Mouse (Mus musculus) heart, postnatal 4 days (tissue): Measurements from ENCODE around the gene Lyrm7. TPM values are rescaled to one million over a fixed set of nuclear protein-coding genes. Genes with fewer than 3 reads are reported as not detected.
A peak's percentile ranks its signal among the peaks of the same experiment; 100 is the strongest.

ENCODE experiments used
- DNase-seq: peaks from one replicate; pipeline ENCODE4 v3.0.0; 2021
- total RNA-seq, 2 experiments: library from RNA; stranded (reverse); gene quantifications; 2 replicates each; pipeline ENCODE4 v1.2.3; 2021

Lyrm7 gene
- total RNA-seq, 2 experiments from 2014 or later = 20.3 to 28.3 TPM

DNA sequence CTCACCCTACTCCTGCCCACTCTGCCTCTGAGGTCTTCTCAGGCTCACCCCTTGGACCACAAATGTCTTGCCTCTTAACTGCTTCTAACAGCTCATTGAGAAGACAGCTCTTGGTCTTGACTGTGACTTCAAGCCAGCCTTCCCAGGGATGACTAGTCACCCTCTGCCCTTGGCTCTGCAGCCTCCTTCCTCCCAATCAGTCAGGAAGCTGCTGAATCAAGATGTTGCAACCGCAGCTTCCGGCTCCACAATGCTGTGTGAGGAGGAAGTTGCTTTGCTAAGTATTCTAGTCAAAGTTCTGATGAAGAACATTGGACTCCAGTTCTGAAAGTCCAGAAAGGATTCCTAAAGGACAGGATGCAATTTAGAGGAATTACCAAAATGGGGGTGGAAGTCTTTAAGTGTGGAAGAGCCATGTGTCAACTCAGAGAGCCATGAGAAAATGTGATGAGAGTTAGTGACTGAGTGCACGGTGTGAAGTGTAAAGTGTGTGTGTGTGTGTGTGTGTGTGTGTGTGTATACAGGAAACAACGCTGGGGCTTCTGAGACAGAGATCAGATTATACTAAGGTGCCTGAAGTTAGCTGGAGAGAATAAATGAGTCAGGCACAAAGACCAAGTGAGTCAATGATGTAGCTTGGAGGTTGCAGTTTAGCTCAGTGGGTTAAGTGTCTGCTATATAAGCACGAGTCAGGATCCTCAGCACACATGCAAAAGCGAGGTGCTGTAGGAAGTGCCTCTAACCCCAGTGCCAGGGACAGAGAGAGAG lies 58.7 kb downstream of the Lyrm7 start:
- DNase-seq = peak; percentile 35

GRCm38 (mm10) chr11:54796551-54796950 lies 64.2 kb downstream of the Lyrm7 start:
- no peak for DNase-seq

GRCm38 (mm10) chr11:54794678-54795077 lies 66.0 kb downstream of the Lyrm7 start:
- no peak for DNase-seq

DNA sequence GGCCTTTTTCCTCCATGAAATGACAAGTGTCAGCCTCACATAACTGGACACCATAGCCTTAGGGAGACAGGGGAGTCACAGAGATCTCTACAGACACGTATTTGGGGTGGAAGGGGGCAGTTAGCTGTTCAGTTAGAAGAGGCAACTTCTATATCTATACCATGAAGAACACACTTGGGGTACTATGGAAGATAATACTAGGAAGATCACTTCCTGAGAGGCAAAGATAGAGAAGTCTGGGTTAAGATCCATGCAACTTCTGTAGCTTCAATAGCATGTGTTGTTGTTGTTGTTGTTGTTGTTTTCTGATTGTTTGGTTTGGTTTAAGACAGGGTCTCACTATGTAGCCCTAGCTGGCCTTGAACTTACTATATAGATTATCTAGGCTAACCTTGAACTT lies 67.5 kb downstream of the Lyrm7 start:
- no peak for DNase-seq

DNA sequence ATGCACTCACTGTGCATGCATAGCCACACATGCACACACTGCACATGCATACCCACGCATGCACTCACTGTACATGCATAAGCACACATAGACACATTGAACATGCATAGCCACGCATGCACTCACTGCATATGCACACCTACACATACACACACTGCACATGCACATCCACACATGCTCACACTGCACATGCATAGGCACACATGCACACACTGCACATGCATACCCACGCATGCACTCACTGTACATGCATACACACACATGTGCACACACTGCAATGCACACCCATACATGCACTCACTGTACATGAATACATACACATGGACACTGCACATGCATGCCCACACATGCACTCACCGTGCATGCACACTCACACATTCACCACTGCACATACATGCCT lies 69.3 kb downstream of the Lyrm7 start:
- no peak for DNase-seq

GRCm38 (mm10) chr11:54787488-54788474 lies 72.9 kb downstream of the Lyrm7 start, which contains the start of gene Cdc42se2:
Gene Cdc42se2, minus strand, starts transcription at chr11:54787675.
- DNase-seq = peak; percentile 98

GRCm38 (mm10) chr11:54786858-54787487 lies 73.7 kb downstream of the Lyrm7 start:
- DNase-seq = peak; percentile 61

DNA sequence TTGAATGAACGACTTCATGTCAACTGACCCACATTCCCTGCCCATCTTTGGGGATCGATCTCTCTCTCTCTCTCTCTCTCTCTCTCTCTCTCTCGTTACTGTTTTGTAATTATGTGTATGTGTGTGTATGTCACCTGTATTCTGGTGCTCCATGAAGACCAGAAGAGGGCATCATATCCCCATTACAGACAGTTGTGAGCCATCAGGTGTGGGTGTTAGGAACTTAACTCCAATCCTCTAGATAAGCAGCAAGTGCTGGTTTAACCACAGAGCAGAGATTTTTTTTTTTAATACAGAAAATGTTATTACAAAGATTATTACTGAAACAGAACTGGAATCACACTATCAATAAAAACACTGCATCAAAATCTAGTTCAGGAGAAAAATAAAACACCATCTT lies 75.2 kb downstream of the Lyrm7 start:
- no peak for DNase-seq

DNA sequence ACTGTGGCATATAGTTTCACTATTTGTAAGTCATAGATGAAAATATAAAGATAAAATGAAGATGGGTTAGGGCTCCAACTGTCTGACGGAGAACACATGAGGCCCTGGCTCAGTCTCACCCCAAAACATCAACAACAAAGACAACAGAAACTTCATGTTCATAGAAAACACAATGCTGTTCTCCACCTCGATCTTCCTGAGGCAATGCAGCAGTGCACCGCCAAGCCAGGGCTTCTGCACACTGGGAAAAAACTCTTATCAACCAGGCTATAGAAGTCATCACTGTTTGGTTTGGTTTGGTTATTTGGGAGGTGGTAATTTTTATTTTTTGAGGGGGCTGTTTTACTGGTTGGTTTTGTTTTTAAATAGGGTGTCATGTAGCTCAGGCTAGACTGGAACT lies 76.3 kb downstream of the Lyrm7 start:
- no peak for DNase-seq

- no peak for DNase-seq
Observed at GRCm38 (mm10) chr11:54782253-54782652, 78.5 kb downstream of the Lyrm7 start.

DNA sequence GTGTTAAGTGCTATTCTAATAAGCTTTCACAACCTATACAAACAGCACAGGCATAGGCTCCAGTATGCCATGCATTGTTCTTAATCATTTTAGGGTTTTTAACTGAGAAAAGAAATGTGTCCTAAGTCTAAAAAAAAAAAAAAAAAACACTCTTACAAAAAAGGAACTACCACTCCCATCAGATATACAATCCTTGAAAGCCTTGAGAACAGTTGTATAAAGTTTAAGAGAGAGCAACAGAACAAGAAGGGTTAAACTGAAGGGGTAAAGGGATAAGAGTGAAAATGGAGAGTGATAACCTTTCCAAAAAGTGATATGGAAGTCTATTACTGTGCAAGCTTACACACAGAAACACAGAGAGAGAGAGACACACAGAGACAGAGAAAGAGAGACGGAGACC lies 80.8 kb downstream of the Lyrm7 start:
- no peak for DNase-seq

GRCm38 (mm10) chr11:54778131-54778844 lies 82.4 kb downstream of the Lyrm7 start:
- DNase-seq = peak; percentile 43

DNA sequence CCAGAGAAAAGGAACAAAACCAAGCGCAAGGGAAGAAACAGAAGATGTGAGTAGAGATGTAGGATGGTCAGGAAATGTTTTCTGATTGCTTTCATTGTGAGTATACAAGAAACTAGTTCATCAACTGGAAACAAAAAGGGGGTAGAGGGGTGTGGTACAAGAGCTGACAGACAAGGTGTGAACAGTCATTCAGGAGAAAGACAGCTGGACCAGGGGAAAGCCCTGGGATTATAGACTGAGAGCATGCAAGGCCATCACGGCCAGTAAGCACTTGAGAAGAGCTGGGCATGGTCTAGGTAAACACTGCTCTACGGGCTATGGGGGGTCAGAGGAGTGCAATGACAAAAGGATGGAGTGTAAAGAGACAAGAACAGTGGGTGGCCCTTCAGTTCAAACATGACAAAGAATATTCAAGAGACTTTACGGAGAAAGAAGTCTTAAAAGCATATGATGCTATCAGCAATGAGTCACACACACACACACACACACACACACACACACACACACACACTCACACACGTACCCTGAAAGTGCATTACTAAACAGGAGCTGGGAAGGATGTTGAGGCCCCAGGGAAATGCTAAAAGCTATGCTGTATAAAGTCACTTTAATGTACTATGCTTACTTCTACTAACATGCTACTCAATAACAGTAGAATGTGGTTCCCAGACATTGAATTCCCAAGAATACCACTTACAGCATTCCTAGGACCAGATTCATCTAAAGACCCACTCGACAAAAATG lies 83.2 kb downstream of the Lyrm7 start:
- no peak for DNase-seq

Other genes with a start within 250 kb of the Lyrm7 start
- gene Cdc42se2, start 73.2 kb downstream of the Lyrm7 start, total RNA-seq = 10 to 100 TPM; 44.3 to 47.1 TPM
- 100 to 1,000 TPM; 364 to 393 TPM for gene Hint1, start 5.5 kb upstream of the Lyrm7 start, total RNA-seq
- gene Gpx3, start 41.5 kb upstream of the Lyrm7 start, total RNA-seq = 100 to 1,000 TPM; 153 to 177 TPM
- gene Tnip1, start 102.0 kb upstream of the Lyrm7 start, total RNA-seq = 10 to 100 TPM; 29.5 to 33.7 TPM
- 100 to 1,000 TPM; 355 to 365 TPM for gene Anxa6, start 172.5 kb upstream of the Lyrm7 start, total RNA-seq
- gene Ccdc69, start 217.2 kb upstream of the Lyrm7 start, total RNA-seq = 10 to 100 TPM in 1 of 2 experiments, 1 to 10 TPM in 1; 9.2 to 12.2 TPM
- gene Gm2a, start 237.2 kb upstream of the Lyrm7 start, total RNA-seq = 10 to 100 TPM; 12.4 to 13.1 TPM